Mouse (Mus musculus): ENCODE results near the gene Cmtm4.
A peak's percentile ranks its signal among the peaks of the same experiment; 100 is the strongest.

Cmtm4 gene

DNA sequence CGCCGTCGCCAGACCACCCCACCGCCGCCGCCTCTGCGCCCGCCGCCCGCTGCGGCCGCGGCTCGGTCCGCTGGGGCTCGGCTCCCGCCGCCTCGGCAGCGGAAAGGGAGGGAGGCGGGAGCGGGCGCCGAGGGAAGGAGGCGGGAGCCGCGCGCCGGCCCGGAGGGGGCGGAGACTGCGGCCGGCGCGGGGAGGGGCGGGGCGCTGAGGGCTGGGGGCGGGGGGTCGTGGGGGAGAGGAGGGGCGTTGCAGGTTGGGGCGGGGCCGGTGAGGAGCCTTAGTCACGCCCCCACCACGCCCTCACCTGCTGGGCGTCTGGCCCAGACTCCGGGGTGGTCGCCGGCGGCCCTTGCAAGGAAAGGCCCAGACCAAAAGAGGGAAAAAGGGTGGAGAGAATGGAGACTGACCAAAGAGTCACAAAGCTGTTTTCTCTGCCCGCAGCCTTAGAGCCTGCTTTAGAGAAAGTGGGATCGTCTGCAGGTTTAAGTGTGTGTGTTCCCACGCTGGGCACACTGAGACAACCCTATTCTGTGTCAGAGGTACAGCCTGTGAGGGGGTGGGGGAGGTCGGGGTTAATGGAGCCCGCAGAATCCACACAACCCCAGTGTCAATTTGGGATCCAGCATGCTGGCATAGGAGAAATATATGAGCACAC is at the start of gene Cmtm4:
TSS of gene Cmtm4 (minus strand) at position 105 of the 655 bp plus-strand sequence.
- peak; percentile 25 for DNase-seq (ENCODE audit: low spot score)

DNA sequence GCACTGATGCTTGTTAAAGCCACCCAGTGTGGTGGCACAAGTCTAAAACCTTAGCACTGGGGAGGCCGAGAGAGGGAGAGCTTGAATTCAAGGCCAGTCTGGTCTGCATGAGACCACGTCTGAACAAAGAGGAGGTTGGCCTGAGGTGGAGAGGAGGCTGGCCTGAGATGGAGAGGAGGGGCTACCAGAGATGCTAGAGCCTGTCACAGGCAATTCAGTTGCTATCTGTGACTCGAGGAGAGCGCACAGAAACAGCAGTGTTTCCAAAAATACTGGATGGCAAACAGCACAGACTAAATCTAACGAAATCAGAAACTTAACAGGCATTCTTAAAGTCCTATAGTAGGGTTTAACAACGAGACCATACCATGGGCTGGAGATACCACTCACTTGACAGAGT is 49.6 kb upstream of the Cmtm4 start:
- DNase-seq (ENCODE audit: low spot score), result no peak

DNA sequence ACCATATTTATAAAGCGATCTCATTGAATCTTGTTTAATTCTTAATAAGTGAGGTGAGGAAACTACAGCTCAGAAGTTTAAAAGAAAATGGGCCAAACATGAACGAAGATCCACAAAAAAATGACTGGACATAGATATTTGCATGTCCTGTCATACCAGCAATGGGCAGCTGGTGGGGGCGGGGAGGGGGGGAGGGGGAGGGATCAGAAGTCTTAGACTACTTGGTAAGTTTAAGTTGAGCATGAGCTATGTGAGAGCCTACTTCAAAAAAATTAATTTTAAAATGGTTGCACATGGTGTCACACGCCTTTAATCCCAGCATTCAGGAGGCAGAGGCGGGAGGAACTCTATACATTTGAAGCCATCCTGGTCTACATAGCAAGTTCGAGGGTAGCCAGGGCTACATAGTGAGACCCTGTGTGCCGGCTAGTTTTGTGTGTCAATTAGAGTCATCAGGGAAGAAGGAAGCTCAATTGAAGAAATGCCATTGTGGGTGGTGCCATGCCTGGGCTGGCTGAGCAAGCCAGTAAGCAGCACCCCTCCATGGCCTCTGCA is 47.6 kb upstream of the Cmtm4 start:
- no peak for DNase-seq (ENCODE audit: low spot score)

DNA sequence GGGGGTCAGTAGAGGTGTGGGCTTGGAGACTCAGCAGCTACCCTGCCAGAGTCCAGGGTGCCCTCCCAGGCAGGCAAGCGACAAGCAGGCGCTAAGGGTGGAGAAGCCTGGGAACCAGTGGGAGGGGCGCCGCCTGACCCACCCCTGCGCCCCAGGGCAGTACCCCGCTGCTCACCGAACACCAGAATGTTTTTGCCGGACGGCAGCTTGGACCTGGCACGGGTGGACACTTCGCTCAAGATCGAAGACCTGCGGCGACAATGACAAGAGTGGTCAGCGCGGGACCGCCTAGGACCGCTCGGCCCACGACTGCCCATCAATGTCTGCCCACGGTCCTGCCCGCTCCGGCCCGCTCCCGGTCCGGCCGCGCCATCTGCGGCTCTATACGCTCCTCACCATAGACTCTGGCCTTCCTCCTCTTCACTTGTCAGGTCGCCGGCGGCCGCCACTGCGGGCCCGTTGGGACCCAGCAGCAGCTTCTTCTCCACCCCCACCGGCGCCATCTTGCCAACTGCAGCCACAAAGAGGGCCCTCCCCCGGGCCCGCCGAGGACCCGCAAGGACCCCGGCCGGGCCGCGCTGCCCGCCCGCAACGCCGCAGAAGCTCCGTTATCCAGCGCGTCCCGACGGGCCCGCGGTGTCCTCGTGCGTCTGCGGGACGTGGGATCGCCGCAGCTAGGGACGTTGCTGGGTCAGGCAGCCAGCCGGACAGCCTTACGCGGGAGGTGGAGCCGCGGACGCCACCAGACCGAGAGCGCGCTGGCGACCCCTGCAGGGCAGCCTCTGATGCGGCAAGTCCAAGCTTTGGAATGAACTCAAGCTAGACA is 46.9 kb upstream of the Cmtm4 start, which contains the start of gene Dync1li2:
TSS of gene Dync1li2 (minus strand) at position 749 of the 826 bp plus-strand sequence.
- peak; percentile 88 for DNase-seq (ENCODE audit: low spot score)

DNA sequence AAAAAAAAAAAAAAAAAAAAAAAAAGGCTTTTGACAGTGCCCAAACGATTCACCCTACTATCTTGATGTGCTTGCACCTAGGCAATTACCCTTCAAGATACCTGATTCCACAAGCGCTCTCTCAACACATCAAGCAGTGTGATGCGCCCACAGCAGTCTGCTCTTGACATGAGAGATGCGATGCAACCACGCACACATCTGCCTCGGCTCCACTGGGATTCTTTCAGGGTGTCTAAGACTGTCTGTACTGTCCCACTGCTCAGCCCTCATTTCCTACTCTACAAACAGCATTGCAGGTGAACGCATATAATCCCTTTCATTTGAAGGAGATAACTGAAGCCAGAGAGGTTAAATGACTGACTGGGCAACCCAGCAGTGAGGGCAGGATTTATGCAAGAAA is 46.0 kb upstream of the Cmtm4 start:
- no peak for DNase-seq (ENCODE audit: low spot score)

DNA sequence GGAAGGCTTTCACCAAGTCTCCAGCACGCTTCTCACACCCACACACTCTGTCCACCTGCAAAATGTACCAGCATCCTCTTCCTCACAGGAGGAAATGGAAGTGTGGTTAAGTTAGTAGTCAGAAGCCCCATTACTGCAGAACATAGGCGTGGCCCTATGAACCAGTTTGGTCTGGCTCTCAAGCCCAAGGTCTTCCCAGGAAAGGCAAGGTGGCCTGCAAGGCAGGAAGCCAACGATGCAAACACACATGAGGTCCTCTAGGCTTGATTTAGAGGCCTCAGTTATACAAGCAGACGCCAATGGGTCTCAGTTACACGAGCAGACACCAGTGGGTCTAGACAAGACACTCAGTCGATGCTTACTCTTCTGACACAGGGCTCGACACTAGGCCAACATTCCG is 43.9 kb upstream of the Cmtm4 start:
- no peak for DNase-seq (ENCODE audit: low spot score)

DNA sequence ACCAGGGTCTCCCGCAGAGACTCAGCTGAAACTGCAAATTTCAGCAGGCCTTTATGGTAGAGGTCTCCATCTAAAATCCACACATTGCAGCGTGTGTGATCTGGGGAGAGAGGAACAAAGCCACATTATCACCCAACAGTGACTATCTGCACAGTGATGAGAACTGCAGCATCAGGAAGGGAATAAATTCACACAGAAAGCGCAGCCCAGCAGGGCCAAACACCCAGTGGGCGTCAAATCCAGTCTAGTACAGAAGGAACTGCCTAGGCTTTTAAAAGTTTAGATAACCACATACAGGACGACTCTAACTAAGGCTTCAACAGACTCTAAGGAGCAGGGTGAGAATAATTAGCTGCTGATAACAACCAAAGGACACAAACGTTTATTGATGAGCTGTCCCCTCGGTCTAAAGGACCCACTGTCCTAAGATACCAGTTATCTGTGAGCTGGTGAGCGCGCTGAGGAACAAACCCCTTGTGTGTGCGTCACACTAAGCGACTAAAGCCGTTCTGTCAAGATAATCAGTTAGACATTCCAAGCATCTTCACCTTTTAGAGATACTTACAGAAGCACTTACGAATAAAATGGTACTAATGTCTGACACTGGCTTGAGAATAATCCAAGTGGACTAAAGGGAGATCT is 42.0 kb upstream of the Cmtm4 start:
- no peak for DNase-seq (ENCODE audit: low spot score)

DNA sequence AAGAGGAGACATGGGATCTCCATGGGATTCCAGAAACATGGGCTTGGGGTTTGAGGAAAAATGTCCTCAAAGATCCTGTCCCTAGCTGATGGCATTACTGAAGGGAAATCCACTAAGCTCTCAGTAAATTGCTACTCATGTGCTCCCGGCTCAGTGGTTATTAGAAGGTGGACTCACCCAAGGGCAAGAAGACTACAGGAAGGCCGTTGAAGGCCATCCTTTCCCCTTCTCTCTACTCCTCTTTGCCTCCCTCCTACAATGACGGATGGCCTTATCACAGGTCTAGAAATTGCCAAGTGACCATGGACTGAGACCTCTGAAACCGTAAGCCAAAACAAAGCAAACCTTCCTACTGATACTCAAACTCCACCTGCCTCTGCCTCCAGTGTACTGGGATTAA is 41.0 kb upstream of the Cmtm4 start:
- no peak for DNase-seq (ENCODE audit: low spot score)

DNA sequence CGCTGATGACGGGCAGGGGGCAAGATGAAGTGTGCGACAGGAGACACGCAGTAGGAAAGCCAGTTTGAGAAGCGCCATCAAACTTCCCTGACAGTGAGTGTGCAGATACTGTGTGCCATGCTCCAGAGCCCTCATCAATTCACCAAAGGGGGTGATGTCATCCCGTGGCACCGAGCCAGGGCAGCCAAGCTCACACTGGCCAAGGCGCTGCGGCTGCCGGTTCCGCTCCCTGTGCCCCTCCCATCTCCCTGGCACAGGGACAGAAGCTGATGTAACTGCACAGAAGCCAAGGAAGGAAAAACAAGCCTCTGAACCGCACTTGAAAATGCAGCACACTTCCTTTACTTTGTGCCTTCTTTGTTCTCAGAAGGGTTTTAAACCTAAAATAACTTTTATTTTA is 40.4 kb upstream of the Cmtm4 start:
- peak; percentile 90 for DNase-seq (ENCODE audit: low spot score)

DNA sequence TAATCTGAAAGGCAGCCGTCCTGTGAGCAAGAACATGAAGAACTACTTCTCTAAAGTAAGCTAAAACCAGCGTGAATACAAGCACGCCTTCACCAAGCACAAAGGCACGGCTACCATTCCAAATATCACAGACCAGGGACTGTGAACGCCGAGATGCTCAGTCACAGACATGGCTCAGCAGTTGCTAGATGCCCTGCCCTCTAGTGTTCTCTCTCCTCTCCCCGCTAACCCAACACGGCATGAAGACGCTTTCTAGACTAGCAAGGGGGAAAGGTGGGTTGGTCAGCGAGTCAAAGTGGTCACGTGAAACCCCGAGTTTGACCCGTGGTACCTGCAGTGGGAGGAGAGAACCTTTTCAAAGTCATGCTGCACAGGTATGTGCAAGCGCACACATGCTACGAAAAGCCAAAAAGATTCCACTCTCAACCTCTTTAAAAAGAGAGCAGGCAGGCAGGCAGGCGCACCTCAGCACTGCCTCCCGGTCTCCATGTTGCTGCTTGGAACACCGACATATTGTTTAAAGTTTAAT is 39.3 kb upstream of the Cmtm4 start:
- no peak for DNase-seq (ENCODE audit: low spot score)

DNA sequence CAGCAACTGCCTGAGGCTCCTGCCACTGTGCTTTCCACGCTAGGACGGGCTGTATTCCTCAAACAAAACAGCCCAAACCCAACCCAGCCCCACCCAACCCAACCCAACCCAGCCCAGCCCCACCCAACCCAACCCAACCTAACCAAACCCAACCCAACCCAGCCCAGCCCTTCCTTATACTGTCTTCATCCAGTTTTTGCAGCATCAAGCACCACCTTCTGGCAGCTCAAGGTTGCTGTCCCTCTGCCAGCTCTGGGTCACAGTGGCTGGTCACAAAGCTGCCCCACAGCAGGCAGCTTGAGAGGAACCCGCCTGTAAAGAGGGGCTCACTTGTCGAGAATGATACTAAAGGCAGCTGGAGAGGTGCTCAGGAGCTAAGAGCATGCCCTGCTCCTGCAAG is 38.7 kb upstream of the Cmtm4 start:
- DNase-seq (ENCODE audit: low spot score), result no peak

DNA sequence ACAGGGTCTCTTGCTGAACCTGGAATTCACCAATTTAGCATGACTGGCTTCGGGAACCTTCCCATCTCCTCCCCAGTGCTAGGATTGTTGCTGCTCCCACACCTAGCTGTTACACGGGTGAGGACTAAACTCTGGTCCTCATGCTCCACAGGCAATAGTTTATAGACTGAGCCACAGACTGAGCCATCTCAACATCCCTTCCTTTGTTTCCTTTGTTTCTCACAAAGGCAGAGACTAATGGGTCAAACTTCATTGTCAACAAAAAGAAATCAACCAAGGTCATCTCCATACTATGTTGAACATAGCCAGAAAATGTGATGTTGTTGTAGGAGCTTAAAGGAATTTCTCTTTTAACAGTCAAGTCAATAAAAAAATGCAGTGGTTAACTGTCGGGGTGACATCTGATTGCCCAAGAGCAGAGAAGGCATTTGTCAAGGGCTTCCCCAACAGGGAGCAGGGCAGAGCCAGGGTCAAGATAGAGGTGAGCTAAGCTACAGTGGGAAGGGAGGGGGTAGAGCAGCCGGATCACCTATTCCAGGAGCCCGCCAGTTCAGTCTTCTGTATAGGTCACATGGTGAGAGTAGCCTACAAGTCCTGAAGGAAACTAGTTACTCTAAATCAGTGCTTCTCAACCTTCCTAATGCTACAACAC is 37.7 kb upstream of the Cmtm4 start:
- DNase-seq (ENCODE audit: low spot score), result no peak

DNA sequence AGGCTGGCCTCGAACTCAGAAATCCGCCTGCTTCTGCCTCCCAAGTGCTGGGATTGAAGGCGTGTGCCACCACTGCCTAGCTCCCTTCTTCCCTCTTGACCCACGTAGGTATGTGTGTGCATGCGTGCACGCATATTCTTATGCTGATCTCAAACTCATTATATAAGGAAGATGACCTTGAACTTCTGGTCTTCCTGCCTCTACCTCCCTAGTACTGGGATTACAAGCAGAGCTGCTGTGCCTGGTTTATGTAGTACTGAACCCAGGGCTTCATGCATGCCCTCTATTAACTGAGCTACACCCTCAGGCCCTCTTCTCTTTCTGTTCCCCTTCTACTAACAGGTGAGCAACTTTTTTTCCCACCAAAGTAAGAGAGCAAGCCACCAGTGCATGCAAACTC is 37.0 kb upstream of the Cmtm4 start:
- no peak for DNase-seq (ENCODE audit: low spot score)

DNA sequence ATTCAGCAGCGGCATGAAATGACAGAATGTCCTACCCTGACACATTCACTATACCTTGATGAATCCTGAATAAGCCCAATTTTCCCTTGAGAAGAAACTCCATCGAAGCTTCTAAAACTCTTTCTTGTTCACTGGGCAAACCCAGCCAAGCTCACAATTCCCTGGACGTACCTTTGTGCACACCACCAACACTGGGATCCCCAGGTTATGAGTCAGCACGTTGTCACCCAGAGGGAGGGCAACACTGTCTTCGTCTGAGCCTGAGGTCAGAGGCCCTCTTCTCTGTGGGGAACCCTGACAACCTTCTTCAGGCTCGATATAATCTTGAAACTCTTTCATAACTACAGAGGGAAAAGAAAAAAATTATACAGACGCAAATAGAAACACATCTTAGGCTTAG is 34.6 kb upstream of the Cmtm4 start:
- no peak for DNase-seq (ENCODE audit: low spot score)

DNA sequence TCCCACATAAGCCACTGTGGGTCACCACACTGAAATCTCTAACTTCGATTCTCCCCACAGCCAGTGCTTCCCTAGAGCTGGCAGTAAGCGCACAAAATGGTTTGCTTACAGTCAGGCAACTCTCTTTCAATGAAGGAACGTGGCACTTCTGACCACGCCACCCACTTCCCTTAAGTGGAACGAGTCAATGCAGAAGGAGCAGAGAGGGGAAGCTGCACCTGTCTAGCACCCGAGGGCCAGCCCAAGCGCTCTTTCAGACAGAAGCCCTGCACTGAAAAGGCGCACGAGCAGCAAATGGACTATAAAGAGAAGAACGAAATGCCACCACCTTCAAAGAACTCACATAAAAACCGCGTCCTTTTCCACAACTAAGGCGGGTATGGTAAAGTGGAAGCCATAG is 32.1 kb upstream of the Cmtm4 start:
- DNase-seq (ENCODE audit: low spot score), result no peak

DNA sequence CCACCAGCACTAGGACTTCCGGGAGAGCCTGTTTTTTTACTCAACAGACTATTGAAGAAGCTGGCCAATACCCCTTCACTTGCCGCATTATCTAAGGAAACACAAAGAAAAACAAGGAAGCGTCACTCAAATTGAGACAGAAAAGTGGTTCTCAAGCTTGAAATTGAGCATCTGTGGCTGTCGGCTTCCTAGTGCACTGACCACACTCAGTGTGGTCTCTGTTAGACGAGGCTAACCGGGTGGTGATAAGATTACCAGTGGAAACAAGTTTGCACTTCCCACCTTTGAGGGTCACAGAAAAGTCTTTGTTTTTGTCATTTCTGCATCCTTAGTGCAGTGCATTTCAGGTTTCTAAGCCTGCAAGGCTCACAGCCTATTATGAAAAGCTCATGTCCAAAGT is 26.7 kb upstream of the Cmtm4 start:
- no peak for DNase-seq (ENCODE audit: low spot score)

DNA sequence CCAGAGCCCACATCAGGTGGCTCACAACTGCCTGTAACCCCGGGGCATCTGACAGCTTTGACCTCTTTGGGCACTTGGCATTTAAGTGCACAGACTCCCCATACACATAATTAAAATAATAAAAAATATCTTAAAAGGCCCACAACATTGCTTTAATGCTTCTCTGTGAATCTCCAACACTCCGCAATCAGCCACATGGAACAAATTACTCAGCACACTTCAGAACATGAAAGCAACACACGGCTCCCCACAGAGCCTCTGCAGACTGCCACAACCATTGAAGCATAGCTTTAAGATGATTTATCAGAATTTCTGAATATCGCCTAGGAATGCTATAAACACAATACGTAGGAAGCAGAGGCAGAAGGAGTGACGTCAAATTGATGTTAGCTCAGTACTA is 20.4 kb upstream of the Cmtm4 start:
- DNase-seq (ENCODE audit: low spot score), result no peak

DNA sequence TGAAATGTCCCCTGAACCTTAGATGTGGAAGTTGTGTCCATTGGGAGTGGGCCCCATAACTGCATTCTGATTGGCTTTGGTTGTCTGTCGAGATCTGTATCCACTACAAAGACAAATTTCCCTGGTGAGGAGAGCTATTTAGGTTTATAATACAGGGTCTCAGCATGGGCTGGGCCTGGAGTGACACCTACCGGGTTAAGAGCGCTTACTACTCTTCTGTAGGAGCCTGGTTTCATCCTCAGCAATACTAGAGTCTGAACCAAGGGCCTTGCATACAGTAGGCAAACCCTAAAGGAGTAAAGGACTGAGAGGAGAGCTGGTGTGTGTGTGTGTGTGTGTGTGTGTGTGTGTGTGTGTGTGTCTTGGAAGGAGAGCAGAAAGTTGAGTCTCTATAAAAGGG is 18.6 kb upstream of the Cmtm4 start:
- DNase-seq (ENCODE audit: low spot score), result no peak

DNA sequence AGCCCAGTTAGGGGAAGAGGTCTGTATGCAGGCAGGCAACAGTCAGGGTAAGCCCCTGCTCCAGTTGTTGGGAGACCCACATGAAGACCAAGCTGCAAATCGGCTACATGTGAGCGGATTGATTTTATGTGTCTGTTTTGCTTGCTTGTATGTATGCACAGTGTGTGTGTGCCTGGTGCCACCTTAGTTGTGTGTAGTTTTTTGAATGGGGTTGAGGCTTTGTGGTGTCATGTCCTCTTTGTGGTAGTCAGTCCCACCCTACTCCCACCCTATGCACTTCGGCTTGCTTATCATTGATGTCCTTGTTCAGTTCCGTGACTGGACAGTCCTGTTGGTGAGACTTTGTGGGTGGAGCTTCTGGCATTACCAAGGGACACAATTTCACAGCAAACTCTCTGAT is 18.2 kb upstream of the Cmtm4 start:
- no peak for DNase-seq (ENCODE audit: low spot score)

DNA sequence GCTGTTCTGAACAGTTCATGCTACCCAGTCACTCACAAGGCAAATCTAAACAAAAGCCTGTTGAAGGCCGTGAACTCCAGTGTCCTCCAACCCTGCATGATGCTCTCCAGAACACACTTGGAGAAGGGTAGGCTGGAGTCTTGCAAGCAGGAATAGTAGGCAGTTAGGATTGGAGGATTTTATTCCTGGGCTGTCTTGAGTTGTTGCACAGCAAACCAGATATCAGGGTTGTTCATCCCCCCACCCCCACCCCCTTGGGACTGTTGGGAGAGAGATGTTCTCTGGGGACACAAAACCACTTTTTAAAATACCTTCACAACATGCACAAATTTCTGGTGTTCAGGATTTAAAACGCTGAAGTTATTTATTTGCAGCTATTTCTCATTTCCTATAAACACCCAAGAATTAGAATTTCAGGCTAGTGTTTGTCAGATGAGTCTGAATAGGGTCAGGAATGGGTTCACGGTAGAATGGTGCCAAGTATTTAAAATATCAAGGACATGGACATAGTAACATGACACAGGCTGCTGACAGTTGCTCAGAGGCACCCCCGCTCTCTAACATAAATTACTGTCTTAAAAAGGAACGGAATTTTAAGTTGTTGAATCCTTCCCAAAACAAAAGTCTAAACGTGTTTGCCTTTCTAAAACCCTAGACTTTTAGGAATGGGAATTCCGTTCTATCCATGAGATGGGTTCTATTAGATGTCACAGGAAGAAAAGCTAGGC is 17.4 kb upstream of the Cmtm4 start:
- no peak for DNase-seq (ENCODE audit: low spot score)

DNA sequence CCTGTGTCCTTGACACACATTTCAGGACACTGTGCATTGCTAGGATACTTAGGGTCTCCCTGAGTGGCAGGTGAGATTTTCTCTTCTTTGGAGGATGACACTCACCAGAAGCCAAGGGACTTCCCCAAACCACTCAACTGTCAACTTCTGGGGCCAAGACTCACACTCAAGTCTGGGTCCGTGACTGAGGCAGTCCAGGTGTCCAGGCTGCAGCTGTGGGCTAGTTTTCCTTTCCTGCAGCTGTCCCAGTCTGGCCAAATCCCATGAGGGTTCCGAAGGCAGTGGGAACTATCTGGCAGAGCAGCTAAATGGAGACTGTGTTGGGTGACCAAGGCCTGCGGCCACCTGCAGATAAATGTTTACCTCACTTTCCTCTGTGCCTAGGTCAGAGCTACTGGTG is 16.4 kb upstream of the Cmtm4 start:
- no peak for DNase-seq (ENCODE audit: low spot score)
